Mouse (Mus musculus) c-Kit-positive CD71-positive TER-119-negative erythroid progenitor cells, embryonic 14.5 days (primary cell): ENCODE measurements around the gene Apeh.
A peak's percentile ranks its signal among the peaks of the same experiment; 100 is the strongest.

Source experiments
- DNase-seq: peaks from one replicate; pipeline ENCODE4 v3.0.0-alpha.2; 2013; ENCODE audit warnings: low read depth

The Apeh gene

GRCm38 (mm10) chr9:108119891-108120411 is 25.5 kb upstream of the Apeh start:
- no peak for DNase-seq

- no peak for DNase-seq
Measured at GRCm38 (mm10) chr9:108117143-108117542, 22.7 kb upstream of the Apeh start.

GRCm38 (mm10) chr9:108115290-108116077 is 21.1 kb upstream of the Apeh start:
- no peak for DNase-seq

GRCm38 (mm10) chr9:108112719-108113340 is 18.4 kb upstream of the Apeh start:
- DNase-seq, result no peak

GRCm38 (mm10) chr9:108111593-108112121 is 17.3 kb upstream of the Apeh start:
- DNase-seq, result no peak

GRCm38 (mm10) chr9:108111101-108111592 is 16.7 kb upstream of the Apeh start:
- DNase-seq, result no peak

GRCm38 (mm10) chr9:108110160-108110559 is 15.8 kb upstream of the Apeh start:
- DNase-seq, result no peak

- DNase-seq, result no peak
Measured at GRCm38 (mm10) chr9:108107867-108108266, 13.5 kb upstream of the Apeh start.

- DNase-seq, result no peak
Measured at GRCm38 (mm10) chr9:108106090-108106489, 11.7 kb upstream of the Apeh start.

- DNase-seq, result no peak
Measured at GRCm38 (mm10) chr9:108105549-108105863, 11.1 kb upstream of the Apeh start.

GRCm38 (mm10) chr9:108104766-108105548 is 10.6 kb upstream of the Apeh start:
- DNase-seq, result peak; percentile 48

- DNase-seq, result no peak
Measured at GRCm38 (mm10) chr9:108099619-108100018, 5.2 kb upstream of the Apeh start.

- no peak for DNase-seq
Measured at GRCm38 (mm10) chr9:108095949-108096712, 1.7 kb upstream of the Apeh start.

GRCm38 (mm10) chr9:108095518-108095917 is 1.1 kb upstream of the Apeh start:
- DNase-seq, result peak; percentile 79

- peak; percentile 87 for DNase-seq
Measured at GRCm38 (mm10) chr9:108094998-108095411, 599 bp upstream of the Apeh start.

GRCm38 (mm10) chr9:108093586-108093985 is 820 bp downstream of the Apeh start:
- no peak for DNase-seq

- DNase-seq, result no peak
Measured at GRCm38 (mm10) chr9:108090611-108091120, 3.7 kb downstream of the Apeh start.

GRCm38 (mm10) chr9:108085261-108085660 is 9.1 kb downstream of the Apeh start:
- DNase-seq, result no peak

GRCm38 (mm10) chr9:108083561-108083960 is 10.8 kb downstream of the Apeh start:
- peak; percentile 37 for DNase-seq

GRCm38 (mm10) chr9:108082988-108083431 is 11.4 kb downstream of the Apeh start, which contains the start of gene Rnf123:
TSS of gene Rnf123 (minus strand) at chr9:108083346.
- peak; percentile 54 for DNase-seq

- DNase-seq, result no peak
Measured at GRCm38 (mm10) chr9:108082549-108082948, 11.9 kb downstream of the Apeh start.
